Mouse (Mus musculus) ES-E14 (cell line): ENCODE measurements around the gene Sf3a2. TPM values are rescaled to one million over a fixed set of nuclear protein-coding genes. Genes with fewer than 3 reads are reported as not detected.
A peak's percentile ranks its signal among the peaks of the same experiment; 100 is the strongest.

Experiments
- DNase-seq: peaks from one replicate; pipeline ENCODE4 v3.0.0-alpha.2; 2013; ENCODE audit warnings: low read depth, low spot score
- H3K27ac ChIP-seq: 2 replicates; pipeline ENCODE4 v1.5.1; 2012; ENCODE audit warnings: low read depth, mild to moderate bottlenecking, low read length, moderate library complexity, mixed read lengths; ENCODE audit not compliant: poor library complexity, insufficient read depth, severe bottlenecking
- H3K36me3 ChIP-seq: 2 replicates; pipeline ENCODE4 v1.6.1; 2012; ENCODE audit warnings: mild to moderate bottlenecking, low read length, moderate library complexity, mixed read lengths; ENCODE audit not compliant: control insufficient read depth, poor library complexity, insufficient read depth, severe bottlenecking
- H3K4me1 ChIP-seq, 2 experiments: fragments of 150-350 bp in 1 of 2; sonication (generic) in 1 of 2; 2 replicates each; pipeline ENCODE4 v1.6.1; 2012; ENCODE audit warnings: low read length in 2 of 2, mild to moderate bottlenecking in 1 of 2, mixed read lengths in 1 of 2; ENCODE audit not compliant: control insufficient read depth in 2 of 2, insufficient read depth in 2 of 2, poor library complexity in 1 of 2
- H3K4me3 ChIP-seq, 2 experiments: fragments of 150-350 bp in 1 of 2; sonication (generic) in 1 of 2; 2 replicates each; pipeline ENCODE4 v1.5.1; 2012; ENCODE audit warnings: low read length in 2 of 2, low read depth in 1 of 2, mild to moderate bottlenecking in 1 of 2, mixed read lengths in 1 of 2; ENCODE audit not compliant: insufficient read depth in 1 of 2, poor library complexity in 1 of 2, severe bottlenecking in 1 of 2
- H3K9ac ChIP-seq: 2 replicates; pipeline ENCODE4 v1.6.1; 2012; ENCODE audit warnings: low read depth, mild to moderate bottlenecking, low read length, mixed read lengths; ENCODE audit not compliant: poor library complexity, insufficient read depth, severe bottlenecking
- H3K9me3 ChIP-seq: fragments of 150-350 bp; sonication (generic); 2 replicates; pipeline ENCODE4 v1.6.1; 2012; ENCODE audit warnings: low read depth, mild to moderate bottlenecking, low read length; ENCODE audit not compliant: control insufficient read depth, insufficient read depth
- CHD2 ChIP-seq: IDR thresholded peaks from 2 replicates; pipeline ENCODE4 v1.6.1; 2014; ENCODE audit warnings: mild to moderate bottlenecking, low read depth, low read length, inconsistent platforms
- HCFC1 ChIP-seq: IDR thresholded peaks from 2 replicates; pipeline ENCODE4 v1.6.1; 2012; ENCODE audit warnings: low read length, inconsistent platforms, borderline replicate concordance; ENCODE audit not compliant: insufficient read depth
- MAFK ChIP-seq: IDR thresholded peaks from 2 replicates; pipeline ENCODE4 v1.6.1; 2014; ENCODE audit warnings: mild to moderate bottlenecking, low read depth, low read length, inconsistent platforms; ENCODE audit not compliant: insufficient read depth
- ZC3H11A ChIP-seq: IDR thresholded peaks from 2 replicates; pipeline ENCODE4 v1.6.1; 2012; ENCODE audit warnings: low read depth, mild to moderate bottlenecking, inconsistent platforms, low read length, borderline replicate concordance
- ZNF384 ChIP-seq: IDR thresholded peaks from 2 replicates; pipeline ENCODE4 v1.6.1; 2012; ENCODE audit warnings: low read depth, low read length, inconsistent platforms
- in situ Hi-C, 2 experiments: fragments of 600-800 bp; cut with MboI; formaldehyde crosslinking; loops; one replicate each; pipeline ENCODE4 v1.15.1; 2025; ENCODE audit warnings: low sequenced_read_pairs in 2 of 2, inconsistent platforms in 1 of 2; ENCODE audit not compliant: unreplicated experiment in 2 of 2
- total RNA-seq: library from RNA; depleted of rRNA; stranded (reverse); fragments of 300-350 nt; gene quantifications from 2 replicates; pipeline ENCODE4 v1.2.3, GENCODE M21; 2012

The Sf3a2 gene
- total RNA-seq, 1 experiment = 31.4 TPM

DNA sequence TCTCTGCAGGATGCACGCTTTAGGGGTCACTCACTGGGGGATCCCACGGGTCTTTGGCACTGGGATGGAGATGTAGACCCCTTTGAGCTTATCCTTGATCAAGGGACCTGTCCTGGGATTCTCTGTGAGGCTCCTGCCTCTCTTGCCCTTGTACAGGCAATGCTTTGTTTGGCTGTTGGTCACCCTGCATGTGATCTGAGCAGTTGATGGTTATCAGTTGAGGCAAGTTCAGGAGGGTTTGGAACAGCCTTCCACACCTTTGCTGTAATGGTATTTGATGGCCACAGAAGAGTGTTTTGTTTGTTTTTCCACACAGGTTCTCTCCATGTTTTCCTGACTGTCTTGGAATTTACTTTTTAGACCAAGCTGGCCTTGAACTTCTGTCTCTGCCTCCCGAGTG is 36.2 kb upstream of the Sf3a2 start:
- H3K36me3 ChIP-seq = peaks cover 12% of the 10 kb centered on the region; the same call in 1 of the 2 replicates
- no peaks in the 10 kb centered on the region for H3K9me3 ChIP-seq
- no peak overlapping the region for H3K27ac ChIP-seq
- TF ChIP-seq HCFC1 (no peak), CHD2 (no peak), ZC3H11A (no peak)
- H3K4me3 ChIP-seq = no peak overlapping the region
- H3K9ac ChIP-seq = no peak overlapping the region
- H3K4me1 ChIP-seq = peaks cover 5 to 28% of the 10 kb centered on the region in 2 experiments; a peak in 3 of 4 replicates
- in situ Hi-C loops = no loop called here
- DNase-seq = no peak

DNA sequence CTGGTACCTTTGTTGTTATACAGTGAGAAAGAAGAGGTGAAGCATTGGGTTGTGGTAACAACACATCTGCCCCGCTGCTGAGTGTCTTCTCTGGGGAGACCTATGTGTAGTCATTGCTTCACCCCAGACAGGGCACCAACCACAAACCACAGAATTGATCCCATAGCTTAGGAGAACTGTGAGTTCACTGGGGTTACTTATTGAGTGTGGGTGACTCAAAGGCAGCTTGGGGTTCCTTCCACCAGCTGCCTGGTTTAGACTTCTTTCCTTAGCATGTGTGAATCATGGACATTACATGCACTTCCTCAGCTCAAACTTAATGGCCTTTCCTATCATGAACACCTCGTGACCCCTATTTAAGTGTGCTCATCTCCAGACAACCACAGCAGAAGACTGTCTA is 34.5 kb upstream of the Sf3a2 start:
- Histone ChIP-seq H3K9ac (no peak overlapping the region), H3K9me3 (no peaks in the 10 kb centered on the region), H3K27ac (no peak overlapping the region), H3K4me3 (no peak overlapping the region), H3K36me3 (peaks cover 25% of the 10 kb centered on the region), H3K4me1 (peaks cover 5 to 25% of the 10 kb centered on the region in 2 experiments; a peak in 3 of 4 replicates)
- DNase-seq = no peak
- in situ Hi-C loops = no loop called here
- TF ChIP-seq ZC3H11A (no peak), ZNF384 (no peak), MAFK (no peak), CHD2 (no peak), HCFC1 (no peak)

DNA sequence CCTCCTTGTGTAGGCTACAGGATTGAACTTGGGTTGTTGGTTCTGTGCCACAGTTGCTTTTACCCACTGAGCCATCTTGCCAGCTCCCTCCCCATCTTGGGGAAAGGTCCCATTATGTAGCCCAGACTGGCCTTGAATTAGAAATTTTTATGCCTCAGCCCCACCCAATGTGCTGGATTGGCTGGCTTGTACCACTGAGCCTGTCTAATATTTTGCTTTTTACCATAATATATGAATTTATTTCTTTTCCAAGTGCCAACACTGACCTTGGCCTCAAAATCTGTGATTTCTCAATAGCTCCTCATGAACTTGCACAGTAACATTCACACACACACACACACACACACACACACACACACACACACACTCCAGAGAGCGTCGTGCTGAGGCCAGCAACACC is 32.3 kb upstream of the Sf3a2 start:
- no peak for DNase-seq
- in situ Hi-C loops = no loop called here
- Histone ChIP-seq H3K36me3 (peaks cover 34% of the 10 kb centered on the region), H3K9me3 (no peaks in the 10 kb centered on the region), H3K4me1 (peaks cover 5 to 20% of the 10 kb centered on the region in 2 experiments; a peak in 3 of 4 replicates), H3K9ac (peak overlapping the region; percentile 14; the same call in 1 of the 2 replicates), H3K4me3 (no peak overlapping the region), H3K27ac (peak overlapping the region; percentile 74)
- no peak for TF ChIP-seq ZNF384
- TF ChIP-seq ZC3H11A = no peak
- no peak for TF ChIP-seq HCFC1
- no peak for TF ChIP-seq CHD2
- no peak for TF ChIP-seq MAFK

DNA sequence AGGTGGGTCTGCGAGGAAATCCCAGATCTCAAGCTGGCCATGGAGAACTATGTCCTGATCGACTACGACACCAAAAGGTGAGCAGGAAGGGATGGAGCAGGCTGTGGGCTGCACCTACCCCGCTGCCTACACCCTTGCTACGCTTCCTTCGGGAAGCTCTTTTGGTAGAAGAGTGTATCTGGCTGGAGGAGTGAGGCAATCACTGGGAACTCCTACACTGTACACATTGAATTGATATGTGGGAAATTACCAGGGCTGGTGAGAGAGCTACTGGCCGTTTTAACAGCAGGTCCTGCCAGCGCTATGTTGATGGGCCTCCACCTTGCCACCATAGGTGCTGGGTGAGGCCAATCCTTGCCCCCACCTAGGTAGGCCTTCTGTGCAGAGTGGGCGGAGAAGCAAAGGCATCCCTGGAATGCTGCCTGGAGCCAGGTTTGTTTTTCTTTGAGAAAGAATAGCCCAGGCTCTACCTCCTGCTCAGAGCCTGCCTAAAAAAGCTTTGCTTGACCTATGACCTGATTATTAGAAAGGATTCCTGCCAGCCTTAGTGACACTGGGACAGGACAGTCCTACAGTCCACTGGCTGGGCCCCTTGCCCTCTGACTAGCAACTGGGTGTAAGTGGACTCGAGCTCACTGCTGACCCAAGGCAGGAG is 31.7 kb upstream of the Sf3a2 start:
- TF ChIP-seq CHD2 = no peak
- TF ChIP-seq MAFK = no peak
- TF ChIP-seq HCFC1 = no peak
- no peak for TF ChIP-seq ZNF384
- TF ChIP-seq ZC3H11A = no peak
- no peaks in the 10 kb centered on the region for H3K9me3 ChIP-seq
- no peak for DNase-seq
- no peak overlapping the region for H3K4me3 ChIP-seq
- in situ Hi-C loops = no loop called here
- H3K4me1 ChIP-seq = peaks cover 5 to 19% of the 10 kb centered on the region in 2 experiments; a peak in 3 of 4 replicates
- H3K27ac ChIP-seq = peak overlapping the region; percentile 76
- H3K9ac ChIP-seq = peak overlapping the region; percentile 14; the same call in 1 of the 2 replicates
- peaks cover 39% of the 10 kb centered on the region for H3K36me3 ChIP-seq
